Mouse (Mus musculus) kidney, embryonic 15.5 days (tissue): Measurements from ENCODE around the gene Fgf4. TPM values are rescaled to one million over a fixed set of nuclear protein-coding genes. Genes with fewer than 3 reads are reported as not detected.
A peak's percentile ranks its signal among the peaks of the same experiment; 100 is the strongest.

ENCODE experiments used
- ATAC-seq: fragments of 200-750 bp; cut with Nextera tagmentation; replicated peaks from 2 replicates; pipeline ENCODE4 v1.8.0; 2017; ENCODE audit warnings: moderate TSS enrichment; ENCODE audit not compliant: low FRiP score
- H3K27ac ChIP-seq: fragments of 300-500 bp; sonication (generic); 2 replicates; pipeline ENCODE4 v1.5.1; 2015; ENCODE audit warnings: mild to moderate bottlenecking, inconsistent platforms
- H3K27me3 ChIP-seq: fragments of 300-500 bp; sonication (generic); 2 replicates; pipeline ENCODE4 v1.6.1; 2015; ENCODE audit warnings: inconsistent platforms
- H3K36me3 ChIP-seq: fragments of 300-500 bp; sonication (generic); 2 replicates; pipeline ENCODE4 v1.6.1; 2015; ENCODE audit warnings: inconsistent platforms
- H3K4me1 ChIP-seq: fragments of 300-500 bp; sonication (generic); 2 replicates; pipeline ENCODE4 v1.6.1; 2015; ENCODE audit warnings: inconsistent platforms
- H3K4me2 ChIP-seq: fragments of 300-500 bp; sonication (generic); 2 replicates; pipeline ENCODE4 v1.6.1; 2015; ENCODE audit warnings: moderate library complexity, mild to moderate bottlenecking, inconsistent platforms
- H3K4me3 ChIP-seq: fragments of 300-500 bp; sonication (generic); replicated peaks from 2 replicates; pipeline ENCODE4 v1.5.1; 2015; ENCODE audit warnings: mild to moderate bottlenecking, inconsistent platforms
- H3K9ac ChIP-seq: fragments of 300-500 bp; sonication (generic); 2 replicates; pipeline ENCODE4 v1.6.1; 2015; ENCODE audit warnings: mild to moderate bottlenecking, inconsistent platforms
- H3K9me3 ChIP-seq: fragments of 300-500 bp; sonication (generic); replicated peaks from 2 replicates; pipeline ENCODE4 v1.6.1; 2016; ENCODE audit warnings: inconsistent platforms
- WGBS: fragments of 180-500 bp; shearing (Covaris S2); methylation state at CpG from one replicate; pipeline ENCODE4 v1.1.7; 2015; ENCODE audit warnings: mixed read lengths; 5-methylcytosine and 5-hydroxymethylcytosine counted together
- polyA plus RNA-seq: library from polyadenylated mRNA; unstranded; fragments of >200 nt; fragmentation: Nextera tagmentation; extraction: Ambion mirVana; gene quantifications from 2 replicates; pipeline ENCODE4 v1.2.1, GENCODE M21; 2015

The Fgf4 gene
- polyA plus RNA-seq = 0.14 TPM in 1 of 2 replicates, not detected in the other

GRCm38 (mm10) chr7:144847067-144847466, at the start of gene Fgf4:
TSS of gene Fgf4 (plus strand) at chr7:144847367.
- Histone ChIP-seq H3K27me3 (peaks cover 29% of the 10 kb centered on the region), H3K4me2 (no peak within 1 kb of the TSS), H3K9me3 (no peaks in the 10 kb centered on the region), H3K9ac (no peak within 1 kb of the TSS), H3K27ac (no peak within 1 kb of the TSS), H3K36me3 (no peaks in the 10 kb centered on the region), H3K4me1 (no peaks in the 10 kb centered on the region), H3K4me3 (no peak within 1 kb of the TSS)
- ATAC-seq = no peak

DNA sequence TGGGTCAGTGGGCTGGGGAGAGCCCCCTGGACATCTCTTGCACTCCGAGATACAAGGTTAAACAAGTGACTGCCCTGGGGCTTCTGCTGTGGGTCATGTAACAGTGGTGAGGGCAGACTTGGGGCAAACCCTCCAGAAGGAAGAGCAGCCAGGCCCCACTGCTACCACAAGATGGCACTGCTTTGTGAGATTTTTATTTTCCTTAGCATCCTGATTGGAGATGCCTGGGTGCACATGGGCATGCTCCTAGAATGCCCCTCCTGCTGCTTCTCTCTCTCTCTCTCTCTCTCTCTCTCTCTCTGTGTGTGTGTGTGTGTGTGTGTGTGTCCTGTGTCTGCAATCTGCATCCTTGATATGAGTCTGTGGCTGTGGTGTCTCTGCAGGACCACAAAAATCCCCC, 48.7 kb upstream of the Fgf4 start:
- Histone ChIP-seq H3K4me2 (no peak overlapping the region), H3K4me3 (no peak overlapping the region), H3K4me1 (peaks cover 11% of the 10 kb centered on the region; the same call in 1 of the 2 replicates), H3K9ac (no peak overlapping the region), H3K27me3 (peaks cover 26% of the 10 kb centered on the region), H3K9me3 (no peaks in the 10 kb centered on the region), H3K36me3 (no peaks in the 10 kb centered on the region), H3K27ac (no peak overlapping the region)
- ATAC-seq = 0 out of 2 replicates have a peak, but pooled peaks have one; percentile 35
- 39% methylated on average over 1 of the region's 1 CpGs for WGBS

DNA sequence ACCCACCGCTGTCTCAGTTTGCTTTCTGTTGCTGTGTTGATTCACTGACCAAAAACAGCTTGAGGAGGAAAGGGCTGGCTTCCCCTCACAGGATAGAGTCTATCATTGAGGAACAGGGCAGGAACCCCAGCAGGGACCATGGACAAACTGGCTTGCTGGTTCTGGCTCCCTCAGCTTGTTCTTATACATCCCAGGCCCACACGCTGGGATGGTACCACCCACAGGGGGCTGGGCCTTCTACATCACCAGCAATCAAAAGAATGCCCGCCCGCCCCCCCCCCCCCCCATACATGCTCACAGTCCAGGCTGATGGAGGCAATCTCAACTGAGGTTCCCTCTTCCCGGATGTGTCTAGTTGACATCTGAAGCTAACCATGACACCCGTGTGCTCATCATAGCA, 40.1 kb upstream of the Fgf4 start:
- WGBS = 63% methylated on average over 6 of the region's 6 CpGs
- Histone ChIP-seq H3K36me3 (no peaks in the 10 kb centered on the region), H3K4me2 (no peak overlapping the region), H3K9ac (no peak overlapping the region), H3K9me3 (no peaks in the 10 kb centered on the region), H3K27ac (no peak overlapping the region), H3K4me1 (peaks cover 8% of the 10 kb centered on the region; the same call in 1 of the 2 replicates), H3K27me3 (peaks cover 9% of the 10 kb centered on the region; the same call in 1 of the 2 replicates), H3K4me3 (no peak overlapping the region)
- ATAC-seq = no peak

GRCm38 (mm10) chr7:144807976-144808577, 39.1 kb upstream of the Fgf4 start:
- H3K9me3 ChIP-seq = no peaks in the 10 kb centered on the region
- no peak overlapping the region for H3K9ac ChIP-seq
- no peaks in the 10 kb centered on the region for H3K36me3 ChIP-seq
- H3K4me1 ChIP-seq = peaks cover 8% of the 10 kb centered on the region; the same call in 1 of the 2 replicates
- no peak overlapping the region for H3K4me3 ChIP-seq
- 76% methylated on average over 4 of the region's 4 CpGs for whole genome bisulfite sequencing
- peaks cover 7% of the 10 kb centered on the region; the same call in 1 of the 2 replicates for H3K27me3 ChIP-seq
- no peak overlapping the region for H3K27ac ChIP-seq
- no peak for ATAC-seq
- no peak overlapping the region for H3K4me2 ChIP-seq

DNA sequence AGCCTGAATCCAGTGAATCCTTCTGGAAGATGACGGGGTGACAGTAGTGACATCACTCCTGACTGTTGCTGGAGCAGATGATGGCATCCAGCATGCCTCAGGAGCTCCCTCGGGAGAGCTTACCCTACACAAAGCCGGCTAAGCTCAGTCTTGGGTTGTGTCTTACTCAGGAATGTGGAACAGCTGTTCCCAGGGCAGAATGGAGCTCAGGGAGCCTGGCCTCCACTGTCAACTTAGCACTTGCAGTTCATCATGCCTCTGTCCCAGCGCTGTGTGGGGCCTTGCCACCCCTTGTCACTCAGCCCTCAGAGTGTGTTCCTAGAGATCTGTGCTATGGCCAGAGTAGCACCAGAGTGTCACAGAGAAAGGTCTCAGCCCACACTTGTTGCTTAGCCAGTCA, 35.6 kb upstream of the Fgf4 start:
- no peak overlapping the region for H3K9ac ChIP-seq
- no peak overlapping the region for H3K4me2 ChIP-seq
- H3K9me3 ChIP-seq = no peaks in the 10 kb centered on the region
- H3K4me1 ChIP-seq = peaks cover 8% of the 10 kb centered on the region; the same call in 1 of the 2 replicates
- H3K36me3 ChIP-seq = no peaks in the 10 kb centered on the region
- WGBS = 37% methylated on average over 4 of the region's 4 CpGs
- no peaks in the 10 kb centered on the region for H3K27me3 ChIP-seq
- no peak for ATAC-seq
- no peak overlapping the region for H3K27ac ChIP-seq
- no peak overlapping the region for H3K4me3 ChIP-seq

- Histone ChIP-seq H3K9me3 (no peaks in the 10 kb centered on the region), H3K27me3 (peaks cover 10% of the 10 kb centered on the region), H3K9ac (no peak overlapping the region), H3K36me3 (no peaks in the 10 kb centered on the region), H3K4me3 (no peak overlapping the region), H3K4me1 (no peaks in the 10 kb centered on the region), H3K4me2 (no peak overlapping the region), H3K27ac (no peak overlapping the region)
- ATAC-seq = no peak
- WGBS = 24% methylated on average over 7 of the region's 7 CpGs
Observed at GRCm38 (mm10) chr7:144821901-144822300, 25.3 kb upstream of the Fgf4 start.

- H3K4me3 ChIP-seq = no peak overlapping the region
- H3K27me3 ChIP-seq = peaks cover 26% of the 10 kb centered on the region
- 0 out of 2 replicates have a peak, but pooled peaks cover 6% of the 10 kb centered on the region for H3K4me1 ChIP-seq
- H3K27ac ChIP-seq = no peak overlapping the region
- H3K36me3 ChIP-seq = no peaks in the 10 kb centered on the region
- 82% methylated on average over 2 of the region's 2 CpGs for WGBS
- no peak for ATAC-seq
- no peak overlapping the region for H3K4me2 ChIP-seq
- H3K9ac ChIP-seq = no peak overlapping the region
- no peaks in the 10 kb centered on the region for H3K9me3 ChIP-seq
Observed at GRCm38 (mm10) chr7:144823988-144824387, 23.2 kb upstream of the Fgf4 start.

GRCm38 (mm10) chr7:144828369-144828768, 18.8 kb upstream of the Fgf4 start:
- Histone ChIP-seq H3K4me2 (0 out of 2 replicates have a peak overlapping the region, but pooled peaks have one; percentile 17), H3K4me1 (0 out of 2 replicates have a peak, but pooled peaks cover 6% of the 10 kb centered on the region), H3K9ac (no peak overlapping the region), H3K27ac (no peak overlapping the region), H3K36me3 (no peaks in the 10 kb centered on the region), H3K4me3 (no peak overlapping the region), H3K9me3 (no peaks in the 10 kb centered on the region), H3K27me3 (peaks cover 40% of the 10 kb centered on the region)
- ATAC-seq = peak; percentile 49; the same call in 1 of the 2 replicates
- WGBS = 37% methylated on average over 11 of the region's 11 CpGs

- H3K4me3 ChIP-seq = peak within 1 kb of the TSS; percentile 43
- H3K4me2 ChIP-seq = peak within 1 kb of the TSS; percentile 62
- peaks cover 21% of the 10 kb centered on the region for H3K4me1 ChIP-seq
- H3K9me3 ChIP-seq = no peaks in the 10 kb centered on the region
- WGBS = 2% methylated on average over 43 of the region's 43 CpGs
- ATAC-seq = no peak
- no peak within 1 kb of the TSS for H3K9ac ChIP-seq
- no peak within 1 kb of the TSS for H3K27ac ChIP-seq
- no peaks in the 10 kb centered on the region for H3K36me3 ChIP-seq
- H3K27me3 ChIP-seq = peaks cover 89% of the 10 kb centered on the region
Observed at GRCm38 (mm10) chr7:144837891-144838488, 9.2 kb upstream of the Fgf4 start, which contains the start of gene Fgf3. TSS of gene Fgf3 (plus strand) at chr7:144838083.

DNA sequence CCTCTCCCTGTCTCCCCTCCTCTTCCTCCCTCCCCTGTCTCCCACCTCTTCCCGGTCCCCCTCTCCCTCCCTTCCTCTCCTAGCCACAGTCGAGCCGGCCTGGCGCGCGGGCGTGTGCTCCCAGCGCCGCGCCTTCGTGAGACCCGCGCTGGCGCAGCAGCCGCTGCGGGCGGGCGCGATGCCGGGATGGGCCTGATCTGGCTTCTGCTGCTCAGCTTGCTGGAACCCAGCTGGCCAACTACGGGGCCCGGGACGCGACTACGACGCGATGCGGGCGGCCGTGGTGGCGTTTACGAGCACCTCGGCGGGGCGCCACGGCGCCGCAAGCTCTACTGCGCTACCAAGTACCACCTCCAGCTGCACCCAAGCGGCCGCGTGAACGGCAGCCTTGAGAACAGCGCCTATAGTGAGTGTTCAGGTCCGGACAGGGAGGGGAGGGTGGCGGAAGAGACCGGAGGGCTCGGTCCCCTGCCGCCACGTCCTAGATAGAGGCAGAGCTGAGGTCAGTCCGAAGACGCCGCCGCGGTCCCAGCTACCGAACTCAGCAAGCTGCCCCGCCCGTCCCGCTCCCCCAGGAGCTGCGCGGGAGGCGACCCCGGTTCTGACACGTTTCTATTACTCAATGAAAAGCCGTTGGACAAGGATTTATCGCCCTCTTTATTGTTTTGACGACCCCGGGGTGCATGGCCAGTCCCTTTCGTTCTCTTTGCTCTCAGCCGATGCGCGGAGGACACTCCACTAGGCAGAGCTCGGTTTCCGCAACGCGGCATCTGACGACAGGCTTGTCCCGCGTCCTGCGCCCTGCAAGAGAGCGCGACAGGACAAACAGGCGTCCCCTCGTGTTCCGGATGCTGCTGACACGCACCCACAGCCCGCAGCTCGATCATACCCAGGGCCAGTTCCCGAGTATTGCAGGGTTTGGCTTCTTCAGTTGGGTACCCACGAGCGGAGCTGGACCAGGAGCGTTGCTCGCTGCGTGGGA, 8.4 kb upstream of the Fgf4 start:
- no peaks in the 10 kb centered on the region for H3K36me3 ChIP-seq
- WGBS = under 1% methylated on average over 94 of the region's 94 CpGs
- H3K27me3 ChIP-seq = peaks cover 93% of the 10 kb centered on the region
- H3K9ac ChIP-seq = no peak overlapping the region
- H3K4me3 ChIP-seq = peak overlapping the region; percentile 43
- ATAC-seq = peak; percentile 44; the same call in 1 of the 2 replicates
- H3K9me3 ChIP-seq = no peaks in the 10 kb centered on the region
- H3K4me2 ChIP-seq = peak overlapping the region; percentile 62
- H3K4me1 ChIP-seq = peaks cover 21% of the 10 kb centered on the region
- no peak overlapping the region for H3K27ac ChIP-seq

DNA sequence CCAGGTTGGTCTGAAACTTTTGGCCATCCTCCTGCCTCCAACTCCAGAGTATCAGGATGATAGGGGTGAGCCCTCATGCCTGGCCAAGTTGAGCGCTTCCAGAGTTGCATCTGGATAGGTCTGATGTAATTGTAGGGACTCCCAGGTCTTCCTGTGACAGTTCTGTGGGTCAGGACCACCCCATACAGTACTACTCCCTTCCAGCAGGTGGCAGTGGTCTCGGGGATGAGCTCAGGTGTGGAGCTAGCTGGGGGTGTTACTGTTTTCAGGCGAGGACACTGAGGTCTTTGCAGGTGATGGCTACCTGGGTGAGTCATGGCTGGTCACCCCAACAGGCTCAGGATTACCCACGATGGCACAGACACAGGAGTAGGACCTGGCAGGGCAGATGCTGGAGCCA, 1.0 kb upstream of the Fgf4 start:
- Histone ChIP-seq H3K27me3 (peaks cover 38% of the 10 kb centered on the region), H3K36me3 (no peaks in the 10 kb centered on the region), H3K4me2 (no peak overlapping the region), H3K9me3 (no peaks in the 10 kb centered on the region), H3K4me1 (no peaks in the 10 kb centered on the region), H3K4me3 (no peak overlapping the region), H3K9ac (no peak overlapping the region), H3K27ac (no peak overlapping the region)
- ATAC-seq = no peak
- 28% methylated on average over 4 of the region's 4 CpGs for WGBS
